Mouse (Mus musculus): ENCODE results near the gene Smo. TPM values are rescaled to one million over a fixed set of nuclear protein-coding genes. Genes with fewer than 3 reads are reported as not detected.

Smo gene
- 12.3 and 14.2 TPM in 2 replicates for polyA plus RNA-seq (2015; fragmentation: Nextera tagmentation; extraction: Ambion mirVana)

GRCm38 (mm10) chr6:29735336-29735688 lies at the start of gene Smo:
Gene Smo (plus strand): TSS chr6:29735503.
- Histone ChIP-seq H3K27ac (peak within 1 kb of the TSS; percentile 74), H3K27me3 (replicated peaks) (no peaks in the 10 kb centered on the region), H3K4me2 (peak within 1 kb of the TSS; percentile 77), H3K9ac (peak within 1 kb of the TSS; percentile 77), H3K4me3 (peak within 1 kb of the TSS; percentile 68), H3K36me3 (replicated peaks) (no peaks in the 10 kb centered on the region), H3K4me1 (peaks cover 8% of the 10 kb centered on the region; the same call in 1 of the 2 replicates), H3K9me3 (no peaks in the 10 kb centered on the region)
- peak; percentile 95 for ATAC-seq (replicated peaks)
- 1% methylated on average over 25 of the region's 30 CpGs for WGBS

DNA sequence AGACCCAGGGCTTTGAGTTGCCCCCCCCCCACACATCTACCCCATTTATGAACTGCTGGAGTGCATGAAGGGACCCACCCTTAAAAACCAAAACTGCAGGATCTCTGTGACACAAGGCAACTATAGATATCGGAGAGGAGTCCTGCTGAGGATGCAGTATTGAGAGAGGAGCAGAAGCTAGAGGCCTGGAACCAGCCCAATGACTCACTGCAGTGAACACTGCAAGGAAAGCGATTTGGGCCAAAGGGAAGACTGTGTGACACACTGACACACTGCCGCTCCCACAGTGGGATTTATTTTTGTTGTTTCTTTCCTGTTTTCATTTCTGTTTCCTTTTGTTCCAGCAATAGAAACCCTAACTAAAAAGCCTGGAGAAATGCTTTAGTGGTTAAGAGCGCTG lies 49.4 kb upstream of the Smo start:
- WGBS: 75% methylated on average over 4 of the region's 4 CpGs
- Histone ChIP-seq H3K27ac (no peak overlapping the region), H3K27me3 (replicated peaks) (peaks cover under 1% of the 10 kb centered on the region; the same call in 1 of the 2 replicates), H3K4me1 (no peaks in the 10 kb centered on the region), H3K9ac (no peak overlapping the region), H3K36me3 (replicated peaks) (no peaks in the 10 kb centered on the region), H3K9me3 (no peaks in the 10 kb centered on the region), H3K4me2 (no peak overlapping the region), H3K4me3 (no peak overlapping the region)
- no peak for ATAC-seq (replicated peaks)

- H3K9me3 ChIP-seq: no peaks in the 10 kb centered on the region
- H3K27ac ChIP-seq: no peak overlapping the region
- no peaks in the 10 kb centered on the region for H3K36me3 ChIP-seq (replicated peaks)
- peaks cover 13% of the 10 kb centered on the region for H3K27me3 ChIP-seq (replicated peaks)
- no peak overlapping the region for H3K9ac ChIP-seq
- H3K4me3 ChIP-seq: no peak overlapping the region
- ATAC-seq (replicated peaks): no peak
- 68% methylated on average over 8 of the region's 8 CpGs for WGBS
- H3K4me2 ChIP-seq: no peak overlapping the region
- peaks cover 5% of the 10 kb centered on the region for H3K4me1 ChIP-seq
Observed at GRCm38 (mm10) chr6:29689458-29689857, 45.8 kb upstream of the Smo start.

- Histone ChIP-seq H3K4me2 (peak within 1 kb of the TSS; percentile 100), H3K4me3 (peak within 1 kb of the TSS; percentile 95), H3K9ac (peak within 1 kb of the TSS; percentile 80), H3K27me3 (replicated peaks) (peaks cover 13% of the 10 kb centered on the region), H3K36me3 (replicated peaks) (no peaks in the 10 kb centered on the region), H3K4me1 (peaks cover 11% of the 10 kb centered on the region), H3K9me3 (no peaks in the 10 kb centered on the region), H3K27ac (peak within 1 kb of the TSS; percentile 54; the same call in 1 of the 2 replicates)
- ATAC-seq (replicated peaks): peak; percentile 99
- WGBS: under 1% methylated on average over 41 of the region's 41 CpGs
Observed at GRCm38 (mm10) chr6:29693953-29694352, 41.4 kb upstream of the Smo start, which contains the start of gene Tspan33. Gene Tspan33 (plus strand): TSS chr6:29694222.

- Histone ChIP-seq H3K27me3 (replicated peaks) (peaks cover 13% of the 10 kb centered on the region), H3K9me3 (no peaks in the 10 kb centered on the region), H3K4me3 (peak overlapping the region; percentile 95), H3K4me2 (peak overlapping the region; percentile 100), H3K36me3 (replicated peaks) (no peaks in the 10 kb centered on the region), H3K4me1 (peaks cover 11% of the 10 kb centered on the region), H3K9ac (peak overlapping the region; percentile 80), H3K27ac (peak overlapping the region; percentile 54; the same call in 1 of the 2 replicates)
- whole genome bisulfite sequencing: 1% methylated on average over 34 of the region's 35 CpGs
- ATAC-seq (replicated peaks): peak; percentile 40
Observed at GRCm38 (mm10) chr6:29694375-29695289, 40.7 kb upstream of the Smo start.

GRCm38 (mm10) chr6:29695290-29695674 lies 40.0 kb upstream of the Smo start:
- 0 out of 2 replicates have a peak overlapping the region, but pooled peaks have one; percentile 95 for H3K4me3 ChIP-seq
- no peak for ATAC-seq (replicated peaks)
- WGBS: 47% methylated on average over 3 of the region's 3 CpGs

GRCm38 (mm10) chr6:29695975-29696374 lies 39.3 kb upstream of the Smo start:
- H3K4me1 ChIP-seq: peaks cover 11% of the 10 kb centered on the region
- no peak overlapping the region for H3K9ac ChIP-seq
- no peaks in the 10 kb centered on the region for H3K9me3 ChIP-seq
- H3K27me3 ChIP-seq (replicated peaks): peaks cover 12% of the 10 kb centered on the region
- WGBS: 73% methylated on average over 7 of the region's 7 CpGs
- no peak overlapping the region for H3K27ac ChIP-seq
- no peak overlapping the region for H3K4me3 ChIP-seq
- no peak for ATAC-seq (replicated peaks)
- no peaks in the 10 kb centered on the region for H3K36me3 ChIP-seq (replicated peaks)
- no peak overlapping the region for H3K4me2 ChIP-seq

More at GRCm38 (mm10) chr6:29695290-29695674, 40.0 kb upstream of the Smo start:
- H3K27me3 ChIP-seq (replicated peaks): peaks cover 13% of the 10 kb centered on the region
- H3K4me1 ChIP-seq: peaks cover 11% of the 10 kb centered on the region
- no peak overlapping the region for H3K27ac ChIP-seq
- no peaks in the 10 kb centered on the region for H3K9me3 ChIP-seq
- H3K36me3 ChIP-seq (replicated peaks): no peaks in the 10 kb centered on the region
- H3K9ac ChIP-seq: no peak overlapping the region
- H3K4me2 ChIP-seq: peak overlapping the region; percentile 100; the same call in 1 of the 2 replicates

DNA sequence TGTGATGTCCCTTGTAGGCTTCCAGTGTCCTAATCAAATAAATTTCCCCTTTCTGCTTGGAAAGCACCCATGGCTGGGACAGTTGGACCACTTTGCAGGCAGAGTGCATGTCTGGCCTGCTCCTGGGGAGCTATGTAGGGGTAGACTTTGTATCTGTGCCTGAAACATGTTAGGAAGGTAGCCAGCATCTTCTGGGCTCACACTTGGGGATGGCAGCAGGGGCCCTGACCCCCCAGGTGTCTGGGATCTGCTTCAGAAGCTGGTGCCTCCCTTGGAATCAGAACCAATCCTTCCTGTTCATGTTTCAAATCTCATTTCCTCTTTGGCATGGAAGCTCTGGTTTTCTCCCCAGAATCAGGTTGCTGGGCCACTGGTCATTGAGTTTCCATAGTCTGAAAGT lies 38.2 kb upstream of the Smo start:
- H3K9ac ChIP-seq: no peak overlapping the region
- H3K27me3 ChIP-seq (replicated peaks): peaks cover 5% of the 10 kb centered on the region
- no peak for ATAC-seq (replicated peaks)
- H3K36me3 ChIP-seq (replicated peaks): no peaks in the 10 kb centered on the region
- no peak overlapping the region for H3K4me2 ChIP-seq
- H3K4me3 ChIP-seq: no peak overlapping the region
- H3K4me1 ChIP-seq: peaks cover 11% of the 10 kb centered on the region
- no peak overlapping the region for H3K27ac ChIP-seq
- no peaks in the 10 kb centered on the region for H3K9me3 ChIP-seq

- 44% methylated on average over 3 of the region's 3 CpGs for WGBS
Observed at GRCm38 (mm10) chr6:29697548-29697947, 37.8 kb upstream of the Smo start.

GRCm38 (mm10) chr6:29699085-29699745 lies 36.1 kb upstream of the Smo start:
- no peaks in the 10 kb centered on the region for H3K36me3 ChIP-seq (replicated peaks)

More at GRCm38 (mm10) chr6:29697548-29697947, 37.8 kb upstream of the Smo start:
- peaks cover 4% of the 10 kb centered on the region for H3K27me3 ChIP-seq (replicated peaks)
- H3K9ac ChIP-seq: no peak overlapping the region
- no peaks in the 10 kb centered on the region for H3K9me3 ChIP-seq
- no peak overlapping the region for H3K27ac ChIP-seq
- H3K4me3 ChIP-seq: no peak overlapping the region
- ATAC-seq (replicated peaks): no peak
- peaks cover 11% of the 10 kb centered on the region for H3K4me1 ChIP-seq
- H3K36me3 ChIP-seq (replicated peaks): no peaks in the 10 kb centered on the region
- H3K4me2 ChIP-seq: no peak overlapping the region

GRCm38 (mm10) chr6:29701051-29701450 lies 34.3 kb upstream of the Smo start:
- H3K27me3 ChIP-seq (replicated peaks): no peaks in the 10 kb centered on the region; the same call in 1 of the 2 replicates
- 76% methylated on average over 6 of the region's 6 CpGs for WGBS
- no peak overlapping the region for H3K4me3 ChIP-seq
- no peaks in the 10 kb centered on the region for H3K4me1 ChIP-seq
- ATAC-seq (replicated peaks): no peak
- no peak overlapping the region for H3K9ac ChIP-seq
- no peaks in the 10 kb centered on the region for H3K36me3 ChIP-seq (replicated peaks)
- no peak overlapping the region for H3K4me2 ChIP-seq
- H3K27ac ChIP-seq: no peak overlapping the region
- no peaks in the 10 kb centered on the region for H3K9me3 ChIP-seq

More at GRCm38 (mm10) chr6:29699085-29699745, 36.1 kb upstream of the Smo start:
- H3K9me3 ChIP-seq: no peaks in the 10 kb centered on the region
- H3K27me3 ChIP-seq (replicated peaks): no peaks in the 10 kb centered on the region; the same call in none of the 2 replicates
- 89% methylated on average over 7 of the region's 7 CpGs for WGBS
- no peak for ATAC-seq (replicated peaks)
- H3K4me3 ChIP-seq: no peak overlapping the region
- H3K27ac ChIP-seq: no peak overlapping the region
- H3K4me1 ChIP-seq: peaks cover 7% of the 10 kb centered on the region
- no peak overlapping the region for H3K9ac ChIP-seq
- no peak overlapping the region for H3K4me2 ChIP-seq

DNA sequence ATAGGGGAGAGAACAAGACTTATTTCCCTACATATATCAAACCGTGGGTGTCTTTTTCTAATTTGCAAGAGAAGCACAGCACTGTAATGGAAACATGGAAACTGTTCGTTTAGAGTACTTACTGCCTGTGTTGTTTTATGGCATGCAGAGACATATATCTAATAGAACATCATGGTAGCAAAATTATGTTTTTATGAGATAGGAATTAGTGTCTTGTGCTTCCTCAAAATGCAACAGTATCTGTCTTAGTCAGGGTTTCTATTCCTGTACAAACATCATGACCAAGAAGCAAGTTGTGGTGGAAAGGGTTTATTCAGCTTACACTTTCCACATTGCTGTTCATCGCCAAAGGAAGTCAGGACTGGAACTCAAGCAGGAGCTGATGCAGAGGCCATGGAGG lies 33.2 kb upstream of the Smo start:
- H3K9ac ChIP-seq: no peak overlapping the region
- H3K27me3 ChIP-seq (replicated peaks): no peaks in the 10 kb centered on the region
- H3K4me2 ChIP-seq: no peak overlapping the region
- no peaks in the 10 kb centered on the region for H3K9me3 ChIP-seq
- ATAC-seq (replicated peaks): no peak
- no peaks in the 10 kb centered on the region for H3K4me1 ChIP-seq
- 93% methylated on average over 3 of the region's 3 CpGs for WGBS
- H3K36me3 ChIP-seq (replicated peaks): no peaks in the 10 kb centered on the region
- H3K27ac ChIP-seq: no peak overlapping the region
- H3K4me3 ChIP-seq: no peak overlapping the region
